Mouse (Mus musculus): ENCODE data around the gene Zfp853.

DNA sequence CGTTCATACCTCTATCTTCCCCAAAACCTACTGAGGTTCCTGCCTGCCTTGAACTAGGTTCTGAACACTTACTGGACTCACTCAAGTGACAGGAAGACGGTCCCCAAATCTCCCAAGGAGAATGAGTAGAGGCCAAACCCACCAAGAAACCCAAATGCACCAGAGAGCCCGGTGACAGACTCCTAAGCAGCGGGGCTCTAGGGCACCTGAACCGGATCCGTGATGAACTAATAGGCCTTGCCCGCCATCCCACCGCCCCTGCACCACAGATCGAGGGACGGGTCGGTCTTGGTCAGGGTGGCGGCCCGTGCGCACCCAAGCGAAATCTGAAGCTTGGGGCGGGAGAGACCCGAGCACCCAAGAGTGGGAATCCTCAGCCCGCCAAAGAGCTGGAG lies 40.6 kb downstream of the Zfp853 start:
- TF ChIP-seq CTCF (IDR thresholded peaks at IDR 0.05; ENCODE audit: control insufficient read depth, insufficient read depth, insufficient replicate concordance, low read depth, low read length) (no peak), POLR2A (IDR thresholded peaks at IDR 0.05; ENCODE audit: control insufficient read depth, low read depth, low read length) (no peak)

Measured in testis, adult 2 months (tissue).